Mouse (Mus musculus): ENCODE measurements around the gene Rangap1. TPM values are rescaled to one million over a fixed set of nuclear protein-coding genes. Genes with fewer than 3 reads are reported as not detected.
"Not testable (repeated sequence)": the region's sequence is repeated elsewhere in the genome, so short reads cannot be mapped to it uniquely, and the experiment has no call there.

Gene Rangap1
- total and polyA plus RNA-seq, 2 experiments from 2014 or later = 133 to 163 TPM

GRCm38 (mm10) chr15:81742368-81742767, 3.0 kb downstream of the Rangap1 start:
- TF ChIP-seq CTCF (IDR thresholded peaks at IDR 0.05; ENCODE audit: low read depth) = peak; percentile 12; the same call in 1 of the 2 replicates

GRCm38 (mm10) chr15:81739924-81740323, 5.4 kb downstream of the Rangap1 start:
- H3K27ac ChIP-seq (ENCODE audit: low read depth, low read length) = no peak overlapping the region
- H3K27me3 ChIP-seq (ENCODE audit: insufficient read depth, low read length) = no peaks in the 10 kb centered on the region
- 6% methylated on average over 2 of the region's 2 CpGs for WGBS
- peak; percentile 46; the same call in 1 of the 2 replicates for ATAC-seq
- DNase-seq = peak; percentile 38
- peak; percentile 60 for TF ChIP-seq CTCF (IDR thresholded peaks at IDR 0.05; ENCODE audit: low read depth)
- H3K4me3 ChIP-seq (ENCODE audit: low read depth, low read length) = no peak overlapping the region
- H3K4me2 ChIP-seq (ENCODE audit: low read depth) = no peak overlapping the region
- no peaks in the 10 kb centered on the region for H3K9me3 ChIP-seq (ENCODE audit: low read length)
- H3K9ac ChIP-seq = no peak overlapping the region
- H3K36me3 ChIP-seq (ENCODE audit: insufficient read depth) = no peaks in the 10 kb centered on the region
- H3K4me1 ChIP-seq (ENCODE audit: insufficient read depth) = no peaks in the 10 kb centered on the region

More at GRCm38 (mm10) chr15:81742368-81742767, 3.0 kb downstream of the Rangap1 start:
- not testable (repeated sequence) for H3K27me3 ChIP-seq (ENCODE audit: insufficient read depth, low read length); DNase-seq; H3K9me3 ChIP-seq (ENCODE audit: low read length); H3K4me1 ChIP-seq (ENCODE audit: insufficient read depth); H3K4me3 ChIP-seq (ENCODE audit: low read depth, low read length); H3K9ac ChIP-seq; H3K4me2 ChIP-seq (ENCODE audit: low read depth); H3K36me3 ChIP-seq (ENCODE audit: insufficient read depth); H3K27ac ChIP-seq (ENCODE audit: low read depth, low read length); ATAC-seq
- WGBS = 10% methylated on average over 1 of the region's 2 CpGs

GRCm38 (mm10) chr15:81739296-81739695, 6.0 kb downstream of the Rangap1 start:
- Histone ChIP-seq H3K36me3 (ENCODE audit: insufficient read depth) (no peaks in the 10 kb centered on the region), H3K4me1 (ENCODE audit: insufficient read depth) (no peaks in the 10 kb centered on the region), H3K27ac (ENCODE audit: low read depth, low read length) (no peak overlapping the region), H3K4me3 (ENCODE audit: low read depth, low read length) (no peak overlapping the region), H3K27me3 (ENCODE audit: insufficient read depth, low read length) (no peaks in the 10 kb centered on the region), H3K9me3 (ENCODE audit: low read length) (no peaks in the 10 kb centered on the region), H3K9ac (no peak overlapping the region), H3K4me2 (ENCODE audit: low read depth) (no peak overlapping the region)
- DNase-seq (no peak), ATAC-seq (no peak)
- TF ChIP-seq CTCF (IDR thresholded peaks at IDR 0.05; ENCODE audit: low read depth) = no peak
- WGBS = 82% methylated on average over 3 of the region's 3 CpGs

GRCm38 (mm10) chr15:81735075-81735474, 10.3 kb downstream of the Rangap1 start:
- no peak overlapping the region for H3K27ac ChIP-seq (ENCODE audit: low read depth, low read length)
- no peak overlapping the region for H3K4me3 ChIP-seq (ENCODE audit: low read depth, low read length)
- WGBS = 66% methylated on average over 3 of the region's 3 CpGs
- no peaks in the 10 kb centered on the region for H3K4me1 ChIP-seq (ENCODE audit: insufficient read depth)
- no peak overlapping the region for H3K9ac ChIP-seq
- no peak overlapping the region for H3K4me2 ChIP-seq (ENCODE audit: low read depth)
- DNase-seq (no peak), ATAC-seq (no peak)
- no peak for TF ChIP-seq CTCF (IDR thresholded peaks at IDR 0.05; ENCODE audit: low read depth)
- H3K9me3 ChIP-seq (ENCODE audit: low read length) = no peaks in the 10 kb centered on the region
- H3K27me3 ChIP-seq (ENCODE audit: insufficient read depth, low read length) = no peaks in the 10 kb centered on the region
- no peaks in the 10 kb centered on the region for H3K36me3 ChIP-seq (ENCODE audit: insufficient read depth)

GRCm38 (mm10) chr15:81729792-81730635, 15.3 kb downstream of the Rangap1 start:
- peak overlapping the region; percentile 93 for H3K4me3 ChIP-seq (ENCODE audit: low read depth, low read length)
- H3K27ac ChIP-seq (ENCODE audit: low read depth, low read length) = peak overlapping the region; percentile 73; the same call in 1 of the 2 replicates
- 0 out of 2 replicates have a peak, but pooled peaks cover 2% of the 10 kb centered on the region for H3K36me3 ChIP-seq (ENCODE audit: insufficient read depth)
- TF ChIP-seq CTCF (IDR thresholded peaks at IDR 0.05; ENCODE audit: low read depth) = no peak
- H3K9ac ChIP-seq = peak overlapping the region; percentile 75
- DNase-seq (peak; percentile 99), ATAC-seq (peak; percentile 99)
- peak overlapping the region; percentile 91 for H3K4me2 ChIP-seq (ENCODE audit: low read depth)
- H3K27me3 ChIP-seq (ENCODE audit: insufficient read depth, low read length) = no peaks in the 10 kb centered on the region
- no peaks in the 10 kb centered on the region for H3K9me3 ChIP-seq (ENCODE audit: low read length)
- WGBS = 4% methylated on average over 41 of the region's 41 CpGs
- H3K4me1 ChIP-seq (ENCODE audit: insufficient read depth) = peaks cover 10% of the 10 kb centered on the region

GRCm38 (mm10) chr15:81729241-81729791, 16.0 kb downstream of the Rangap1 start:
- H3K4me3 ChIP-seq (ENCODE audit: low read depth, low read length) = peak overlapping the region; percentile 93
- H3K4me2 ChIP-seq (ENCODE audit: low read depth) = peak overlapping the region; percentile 91
- DNase-seq (no peak), ATAC-seq (peak; percentile 15)
- no peak for TF ChIP-seq CTCF (IDR thresholded peaks at IDR 0.05; ENCODE audit: low read depth)
- H3K27me3 ChIP-seq (ENCODE audit: insufficient read depth, low read length) = no peaks in the 10 kb centered on the region
- 1% methylated on average over 49 of the region's 49 CpGs for WGBS
- H3K27ac ChIP-seq (ENCODE audit: low read depth, low read length) = peak overlapping the region; percentile 73
- H3K4me1 ChIP-seq (ENCODE audit: insufficient read depth) = peaks cover 10% of the 10 kb centered on the region
- peak overlapping the region; percentile 75 for H3K9ac ChIP-seq
- no peaks in the 10 kb centered on the region for H3K9me3 ChIP-seq (ENCODE audit: low read length)
- 0 out of 2 replicates have a peak, but pooled peaks cover 2% of the 10 kb centered on the region for H3K36me3 ChIP-seq (ENCODE audit: insufficient read depth)

- WGBS = 98% methylated on average over 8 of the region's 8 CpGs
- H3K27ac ChIP-seq (ENCODE audit: low read depth, low read length) = no peak overlapping the region
- H3K36me3 ChIP-seq (ENCODE audit: insufficient read depth) = peaks cover 34% of the 10 kb centered on the region
- H3K4me1 ChIP-seq (ENCODE audit: insufficient read depth) = peaks cover 10% of the 10 kb centered on the region
- H3K9me3 ChIP-seq (ENCODE audit: low read length) = no peaks in the 10 kb centered on the region
- H3K4me2 ChIP-seq (ENCODE audit: low read depth) = no peak overlapping the region
- TF ChIP-seq CTCF (IDR thresholded peaks at IDR 0.05; ENCODE audit: low read depth) = no peak
- no peak overlapping the region for H3K4me3 ChIP-seq (ENCODE audit: low read depth, low read length)
- no peak overlapping the region for H3K9ac ChIP-seq
- ATAC-seq (no peak), DNase-seq (no peak)
- no peaks in the 10 kb centered on the region for H3K27me3 ChIP-seq (ENCODE audit: insufficient read depth, low read length)
These were observed 19.4 kb downstream of the Rangap1 start for GRCm38 (mm10) chr15:81725965-81726364.
